Mouse (Mus musculus): ENCODE results near the gene Rab3a.

DNA sequence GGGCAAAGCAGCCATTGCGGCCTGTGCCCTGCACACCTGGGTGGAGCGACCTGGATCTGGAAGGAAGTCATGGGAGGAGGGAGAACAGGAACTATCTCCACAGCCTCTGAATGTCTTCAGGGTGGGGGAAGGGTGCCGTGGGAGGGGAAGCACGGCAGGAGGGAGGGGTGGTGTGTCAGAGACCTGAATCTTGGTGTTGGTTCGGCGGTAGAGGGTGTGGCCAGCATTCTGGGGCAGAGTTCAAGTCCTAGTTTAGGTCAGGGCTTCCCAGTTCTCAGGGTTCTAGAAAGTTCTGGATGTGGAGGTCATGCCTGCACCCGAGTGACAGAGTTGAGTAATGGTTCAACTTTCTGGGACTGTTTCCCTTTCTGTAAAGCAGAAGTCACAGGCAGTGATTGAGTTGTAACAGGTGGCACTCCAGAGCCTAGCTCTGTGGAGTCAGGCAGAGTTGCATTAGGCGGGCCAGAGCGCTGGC is 34.6 kb upstream of the Rab3a start:
- TF ChIP-seq CTCF (IDR thresholded peaks at IDR 0.05; ENCODE audit: low read depth) (no peak), EP300 (IDR thresholded peaks at IDR 0.05; ENCODE audit: low read depth) (no peak)
